Mouse (Mus musculus) erythroblast, embryonic 14.5 days (primary cell): ENCODE measurements around the gene Lrba. TPM values are rescaled to one million over a fixed set of nuclear protein-coding genes. Genes with fewer than 3 reads are reported as not detected.

Experiments used
- H3K27me3 ChIP-seq: 2 replicates; pipeline ENCODE4 v1.6.1; 2012; ENCODE audit warnings: inconsistent platforms; ENCODE audit not compliant: control insufficient read depth
- H3K36me3 ChIP-seq: 2 replicates; pipeline ENCODE4 v1.6.1; 2012; ENCODE audit warnings: mild to moderate bottlenecking, inconsistent platforms; ENCODE audit not compliant: control insufficient read depth
- H3K4me1 ChIP-seq: 2 replicates; pipeline ENCODE4 v1.6.1; 2012; ENCODE audit warnings: inconsistent platforms; ENCODE audit not compliant: control insufficient read depth
- H3K4me3 ChIP-seq: replicated peaks from 2 replicates; pipeline ENCODE3; 2012; ENCODE audit warnings: moderate library complexity, mild to moderate bottlenecking, inconsistent platforms
- H3K9me3 ChIP-seq: 2 replicates; pipeline ENCODE4 v1.6.1; 2012; ENCODE audit warnings: low read length, inconsistent platforms, mixed read lengths; ENCODE audit not compliant: control insufficient read depth
- GATA1 ChIP-seq: IDR thresholded peaks from 2 replicates; pipeline ENCODE4 v1.6.1; 2012; ENCODE audit warnings: low read length, inconsistent platforms, mixed read lengths
- TAL1 ChIP-seq: IDR thresholded peaks from 3 replicates; pipeline ENCODE4 v1.6.1; 2012; ENCODE audit warnings: low read length, inconsistent platforms, mixed read lengths
- polyA plus RNA-seq: library from polyadenylated mRNA; stranded (reverse); fragments of >175 nt; gene quantifications from 2 replicates; pipeline ENCODE4 v1.2.3, GENCODE M21; 2012

Gene Lrba
- polyA plus RNA-seq, 1 experiment, result 2.3 TPM

- Histone ChIP-seq H3K36me3 (no peaks in the 10 kb centered on the region), H3K9me3 (no peaks in the 10 kb centered on the region), H3K27me3 (no peaks in the 10 kb centered on the region), H3K4me1 (peaks cover 16% of the 10 kb centered on the region), H3K4me3 (no peak overlapping the region)
- no peak for TF ChIP-seq TAL1
- no peak for TF ChIP-seq GATA1
These were observed 583.4 kb downstream of the Lrba start for GRCm38 (mm10) chr3:86807750-86808467.

DNA sequence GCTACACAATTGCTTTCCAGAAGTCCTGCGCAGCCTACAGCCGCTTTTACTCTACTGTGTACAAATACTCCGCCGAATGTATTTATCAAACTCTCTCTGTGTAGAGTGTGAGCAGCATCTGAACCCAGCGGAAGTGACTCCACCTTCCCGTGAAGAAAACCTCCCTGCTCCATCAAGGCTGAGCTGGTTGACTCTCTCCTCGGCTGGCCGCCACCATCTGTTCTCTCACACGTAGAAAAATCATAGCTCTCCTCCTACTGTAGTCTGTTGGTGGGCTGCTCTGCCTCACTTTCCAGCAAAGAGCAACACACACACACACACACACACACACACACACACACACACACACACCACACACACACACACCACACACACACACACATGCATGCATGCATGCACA, 584.7 kb downstream of the Lrba start:
- no peak for TF ChIP-seq TAL1
- no peak for TF ChIP-seq GATA1
- H3K9me3 ChIP-seq, result no peaks in the 10 kb centered on the region
- no peaks in the 10 kb centered on the region for H3K36me3 ChIP-seq
- H3K4me3 ChIP-seq, result no peak overlapping the region
- peaks cover 8% of the 10 kb centered on the region for H3K4me1 ChIP-seq
- no peaks in the 10 kb centered on the region for H3K27me3 ChIP-seq

GRCm38 (mm10) chr3:86809646-86810045, 585.2 kb downstream of the Lrba start:
- H3K27me3 ChIP-seq, result no peaks in the 10 kb centered on the region
- TF ChIP-seq TAL1, result no peak
- TF ChIP-seq GATA1, result no peak
- H3K9me3 ChIP-seq, result no peaks in the 10 kb centered on the region
- H3K36me3 ChIP-seq, result no peaks in the 10 kb centered on the region
- H3K4me1 ChIP-seq, result peaks cover 5% of the 10 kb centered on the region
- no peak overlapping the region for H3K4me3 ChIP-seq

- no peaks in the 10 kb centered on the region for H3K36me3 ChIP-seq
- H3K4me3 ChIP-seq, result no peak overlapping the region
- no peak for TF ChIP-seq TAL1
- TF ChIP-seq GATA1, result no peak
- no peaks in the 10 kb centered on the region for H3K27me3 ChIP-seq
- H3K9me3 ChIP-seq, result no peaks in the 10 kb centered on the region
- H3K4me1 ChIP-seq, result peaks cover 5% of the 10 kb centered on the region
These were observed 586.4 kb downstream of the Lrba start for GRCm38 (mm10) chr3:86810908-86811307.

DNA sequence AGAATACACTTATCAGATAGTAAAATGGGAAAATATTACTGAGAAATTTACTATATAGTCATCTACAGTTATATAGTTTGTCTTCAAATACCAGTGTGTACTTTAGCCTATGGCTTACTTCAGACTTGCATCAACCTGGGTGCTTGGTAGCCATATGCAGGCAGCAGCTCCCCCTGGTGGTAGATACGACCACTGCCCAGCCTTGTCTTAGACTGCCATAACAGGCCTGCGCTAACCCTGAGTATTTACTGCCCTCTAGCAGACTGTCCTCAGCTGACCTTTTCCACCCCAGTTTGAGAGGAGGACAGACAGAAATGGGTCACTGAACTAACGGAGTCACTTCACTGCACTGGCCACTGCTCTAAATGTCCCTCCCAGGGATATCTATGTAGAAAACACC, 588.2 kb downstream of the Lrba start:
- H3K27me3 ChIP-seq, result no peaks in the 10 kb centered on the region
- no peaks in the 10 kb centered on the region for H3K9me3 ChIP-seq
- H3K4me1 ChIP-seq, result peaks cover 5% of the 10 kb centered on the region
- TF ChIP-seq TAL1 (no peak), GATA1 (no peak)
- H3K36me3 ChIP-seq, result no peaks in the 10 kb centered on the region
- no peak overlapping the region for H3K4me3 ChIP-seq

- Histone ChIP-seq H3K36me3 (no peaks in the 10 kb centered on the region), H3K9me3 (no peaks in the 10 kb centered on the region), H3K4me3 (no peak overlapping the region), H3K4me1 (no peaks in the 10 kb centered on the region), H3K27me3 (no peaks in the 10 kb centered on the region)
- no peak for TF ChIP-seq GATA1
- no peak for TF ChIP-seq TAL1
These were observed 593.6 kb downstream of the Lrba start for GRCm38 (mm10) chr3:86818001-86818585.

- no peaks in the 10 kb centered on the region for H3K4me1 ChIP-seq
- no peak overlapping the region for H3K4me3 ChIP-seq
- no peak for TF ChIP-seq GATA1
- TF ChIP-seq TAL1, result no peak
- no peaks in the 10 kb centered on the region for H3K36me3 ChIP-seq
- H3K9me3 ChIP-seq, result no peaks in the 10 kb centered on the region
- no peaks in the 10 kb centered on the region for H3K27me3 ChIP-seq
These were observed 594.9 kb downstream of the Lrba start for GRCm38 (mm10) chr3:86819372-86819771.

DNA sequence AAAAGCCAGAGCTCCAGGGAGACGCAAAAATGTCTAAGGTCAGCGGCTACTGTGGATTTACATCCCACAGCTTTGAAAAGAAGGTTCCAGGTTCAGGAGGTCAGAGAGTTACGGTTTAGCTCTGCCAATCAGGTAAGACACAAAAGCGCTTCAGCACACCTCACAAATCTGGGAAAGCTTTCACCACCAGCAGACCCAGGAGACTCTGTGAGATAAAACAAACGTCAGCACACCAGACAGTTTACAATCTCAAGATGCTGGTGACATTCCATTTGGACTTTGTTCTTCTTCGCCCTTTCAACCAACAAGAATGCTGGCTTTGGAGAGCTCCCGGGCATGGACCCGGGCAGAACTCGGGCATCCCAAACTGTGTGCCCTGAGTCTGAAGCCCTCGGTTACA, 595.9 kb downstream of the Lrba start:
- no peaks in the 10 kb centered on the region for H3K9me3 ChIP-seq
- TF ChIP-seq GATA1, result no peak
- TF ChIP-seq TAL1, result no peak
- no peaks in the 10 kb centered on the region for H3K27me3 ChIP-seq
- no peak overlapping the region for H3K4me3 ChIP-seq
- no peaks in the 10 kb centered on the region for H3K4me1 ChIP-seq
- H3K36me3 ChIP-seq, result no peaks in the 10 kb centered on the region

DNA sequence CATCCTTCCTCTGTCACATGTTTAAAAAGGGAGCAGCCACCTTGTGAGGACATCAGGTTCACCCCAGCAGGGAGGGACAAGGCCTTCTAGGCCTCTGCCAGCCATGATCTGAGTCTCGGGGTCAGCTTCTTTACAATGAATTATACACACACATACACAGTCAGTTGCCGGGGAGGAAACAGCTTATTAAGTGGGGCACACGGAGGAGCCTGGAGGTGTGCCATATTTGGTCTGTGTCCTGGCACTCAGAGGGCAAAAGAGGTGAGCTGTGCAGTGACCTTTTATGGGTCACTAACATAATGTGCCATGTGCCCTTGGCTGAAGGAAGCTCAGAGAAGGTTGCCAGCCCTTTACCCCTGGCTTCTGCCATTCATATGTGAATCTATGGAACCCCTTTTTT, 596.9 kb downstream of the Lrba start:
- Histone ChIP-seq H3K4me1 (no peaks in the 10 kb centered on the region), H3K27me3 (no peaks in the 10 kb centered on the region), H3K9me3 (no peaks in the 10 kb centered on the region), H3K4me3 (no peak overlapping the region), H3K36me3 (no peaks in the 10 kb centered on the region)
- no peak for TF ChIP-seq GATA1
- TF ChIP-seq TAL1, result no peak

- Histone ChIP-seq H3K27me3 (no peaks in the 10 kb centered on the region), H3K4me3 (no peak overlapping the region), H3K9me3 (no peaks in the 10 kb centered on the region), H3K4me1 (no peaks in the 10 kb centered on the region), H3K36me3 (no peaks in the 10 kb centered on the region)
- TF ChIP-seq GATA1 (no peak), TAL1 (no peak)
These were observed 603.0 kb downstream of the Lrba start for GRCm38 (mm10) chr3:86827506-86827905.
